Mouse (Mus musculus): ENCODE data around the gene Fezf2. TPM values are rescaled to one million over a fixed set of nuclear protein-coding genes. Genes with fewer than 3 reads are reported as not detected.
A peak's percentile ranks its signal among the peaks of the same experiment; 100 is the strongest.

Gene Fezf2
- total RNA-seq (2014; rRNA removed) (0.52 and 1.8 TPM in 2 replicates), polyA plus RNA-seq (2015; fragmentation: Nextera tagmentation; extraction: Ambion mirVana) (not detected in 2 replicates)

DNA sequence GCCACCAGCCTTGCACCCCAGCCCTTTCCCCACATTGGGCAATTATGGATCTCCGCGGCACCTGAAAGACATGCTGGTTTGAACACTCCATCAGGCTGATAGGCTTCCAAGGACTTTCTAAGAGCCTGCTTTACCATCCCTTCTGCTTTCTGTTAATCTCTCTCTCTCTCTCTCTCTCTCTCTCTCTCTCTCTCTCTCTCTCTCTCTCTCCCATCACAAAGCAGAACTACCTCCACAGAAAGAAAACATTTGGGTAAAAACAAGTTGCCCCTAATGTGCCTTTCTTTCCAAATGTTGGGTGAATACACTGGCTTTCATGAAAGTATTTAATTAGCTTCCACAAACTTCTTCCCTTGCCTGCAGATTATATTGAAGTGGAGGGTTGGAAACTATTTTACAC, at the start of gene Fezf2:
Fezf2 (minus strand) TSS at position 101 of the 400 bp plus-strand sequence.
- Histone ChIP-seq H3K4me1 (ENCODE audit: insufficient read depth, low read length) (no peaks in the 10 kb centered on the region), H3K9ac (replicated peaks; ENCODE audit: low read length) (no peak within 1 kb of the TSS), H3K27ac (no peak within 1 kb of the TSS), H3K36me3 (ENCODE audit: insufficient read depth, low read length) (no peaks in the 10 kb centered on the region), H3K4me2 (ENCODE audit: low read depth, low read length) (no peak within 1 kb of the TSS), H3K4me3 (ENCODE audit: low read length) (no peak within 1 kb of the TSS), H3K27me3 (ENCODE audit: insufficient read depth, low read length) (peaks cover 93% of the 10 kb centered on the region), H3K9me3 (ENCODE audit: low read length) (no peaks in the 10 kb centered on the region)
- no peak for TF ChIP-seq CTCF (IDR thresholded peaks at IDR 0.05; ENCODE audit: low read depth)
- DNase-seq (ENCODE audit: low spot score): no peak
- 4% methylated on average over 2 of the region's 2 CpGs for WGBS
- ATAC-seq: no peak

DNA sequence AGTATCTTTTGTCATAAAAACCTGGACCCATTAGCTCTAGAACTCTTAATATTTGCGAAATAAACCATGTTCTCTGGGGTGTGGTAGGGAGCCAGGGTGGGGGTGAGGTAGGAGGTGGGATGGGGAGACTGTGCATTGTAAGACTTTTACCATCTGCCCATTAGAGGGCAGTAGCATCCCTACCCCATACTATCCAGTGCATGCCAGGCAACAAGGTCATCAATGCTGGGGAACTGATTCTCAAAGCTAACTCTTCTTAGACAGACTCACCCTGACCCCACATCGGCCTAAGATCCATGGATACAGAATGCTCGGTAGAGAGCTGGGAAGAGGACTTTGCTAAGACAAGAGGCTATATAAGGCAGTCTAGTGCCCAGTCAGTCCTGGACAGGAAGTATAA, 49.6 kb upstream of the Fezf2 start:
- Histone ChIP-seq H3K9ac (replicated peaks; ENCODE audit: low read length) (no peak overlapping the region), H3K4me1 (ENCODE audit: insufficient read depth, low read length) (peaks cover 3% of the 10 kb centered on the region; the same call in 1 of the 2 replicates), H3K27ac (no peak overlapping the region), H3K4me3 (ENCODE audit: low read length) (no peak overlapping the region), H3K9me3 (ENCODE audit: low read length) (no peaks in the 10 kb centered on the region), H3K27me3 (ENCODE audit: insufficient read depth, low read length) (no peaks in the 10 kb centered on the region), H3K36me3 (ENCODE audit: insufficient read depth, low read length) (no peaks in the 10 kb centered on the region), H3K4me2 (ENCODE audit: low read depth, low read length) (no peak overlapping the region)
- DNase-seq (ENCODE audit: low spot score): peak; percentile 19
- TF ChIP-seq CTCF (IDR thresholded peaks at IDR 0.05; ENCODE audit: low read depth): peak; percentile 52
- 80% methylated on average over 3 of the region's 3 CpGs for WGBS
- no peak; the same call in 1 of the 2 replicates for ATAC-seq

- H3K4me3 ChIP-seq (ENCODE audit: low read length): no peak overlapping the region
- no peak for TF ChIP-seq CTCF (IDR thresholded peaks at IDR 0.05; ENCODE audit: low read depth)
- peaks cover 5% of the 10 kb centered on the region; the same call in 1 of the 2 replicates for H3K27me3 ChIP-seq (ENCODE audit: insufficient read depth, low read length)
- no peak overlapping the region for H3K4me2 ChIP-seq (ENCODE audit: low read depth, low read length)
- peaks cover 10% of the 10 kb centered on the region; the same call in 1 of the 2 replicates for H3K4me1 ChIP-seq (ENCODE audit: insufficient read depth, low read length)
- ATAC-seq (no peak), DNase-seq (ENCODE audit: low spot score) (no peak)
- no peak overlapping the region for H3K9ac ChIP-seq (replicated peaks; ENCODE audit: low read length)
- H3K27ac ChIP-seq: no peak overlapping the region
- WGBS: 36% methylated on average over 2 of the region's 2 CpGs
- no peaks in the 10 kb centered on the region for H3K9me3 ChIP-seq (ENCODE audit: low read length)
- no peaks in the 10 kb centered on the region for H3K36me3 ChIP-seq (ENCODE audit: insufficient read depth, low read length)
Measured at GRCm38 (mm10) chr14:12394318-12394717, 46.3 kb upstream of the Fezf2 start.

GRCm38 (mm10) chr14:12393271-12393861, 45.4 kb upstream of the Fezf2 start:
- 0 out of 2 replicates have a peak, but pooled peaks have one; percentile 31 for ATAC-seq
- no peak overlapping the region for H3K4me3 ChIP-seq (ENCODE audit: low read length)
- peaks cover 16% of the 10 kb centered on the region; the same call in 1 of the 2 replicates for H3K4me1 ChIP-seq (ENCODE audit: insufficient read depth, low read length)
- no peaks in the 10 kb centered on the region for H3K36me3 ChIP-seq (ENCODE audit: insufficient read depth, low read length)
- peak; percentile 75 for DNase-seq (ENCODE audit: low spot score)
- 10% methylated on average over 12 of the region's 12 CpGs for WGBS
- no peaks in the 10 kb centered on the region for H3K9me3 ChIP-seq (ENCODE audit: low read length)
- TF ChIP-seq CTCF (IDR thresholded peaks at IDR 0.05; ENCODE audit: low read depth): no peak
- peaks cover 5% of the 10 kb centered on the region; the same call in 1 of the 2 replicates for H3K27me3 ChIP-seq (ENCODE audit: insufficient read depth, low read length)
- no peak overlapping the region for H3K9ac ChIP-seq (replicated peaks; ENCODE audit: low read length)
- no peak overlapping the region for H3K4me2 ChIP-seq (ENCODE audit: low read depth, low read length)
- no peak overlapping the region for H3K27ac ChIP-seq

DNA sequence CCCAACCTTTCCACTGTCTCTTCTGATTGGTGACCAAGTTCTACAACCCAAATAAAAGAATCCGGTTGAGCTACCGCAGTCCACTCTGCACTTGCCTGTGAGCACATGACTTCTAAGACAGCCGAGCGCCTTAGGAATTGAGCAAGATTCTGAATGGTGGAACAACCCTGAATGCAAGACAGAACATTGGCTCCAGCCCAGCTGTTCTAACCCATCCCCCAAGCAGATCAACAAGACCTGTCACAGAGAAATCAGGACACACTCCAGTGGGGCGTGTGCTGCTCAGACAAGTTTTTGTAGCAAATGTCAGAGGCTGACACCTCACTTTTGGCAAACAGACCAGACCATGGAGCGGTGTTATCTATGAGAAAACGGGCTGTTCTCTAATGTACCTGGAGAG, 43.2 kb upstream of the Fezf2 start:
- H3K9ac ChIP-seq (replicated peaks; ENCODE audit: low read length): no peak overlapping the region
- DNase-seq (ENCODE audit: low spot score): no peak
- no peak overlapping the region for H3K27ac ChIP-seq
- H3K36me3 ChIP-seq (ENCODE audit: insufficient read depth, low read length): no peaks in the 10 kb centered on the region
- no peak overlapping the region for H3K4me2 ChIP-seq (ENCODE audit: low read depth, low read length)
- peaks cover 5% of the 10 kb centered on the region; the same call in 1 of the 2 replicates for H3K27me3 ChIP-seq (ENCODE audit: insufficient read depth, low read length)
- H3K4me3 ChIP-seq (ENCODE audit: low read length): no peak overlapping the region
- H3K9me3 ChIP-seq (ENCODE audit: low read length): no peaks in the 10 kb centered on the region
- no peak for TF ChIP-seq CTCF (IDR thresholded peaks at IDR 0.05; ENCODE audit: low read depth)
- WGBS: 38% methylated on average over 7 of the region's 7 CpGs
- ATAC-seq: no peak
- peaks cover 19% of the 10 kb centered on the region; the same call in 1 of the 2 replicates for H3K4me1 ChIP-seq (ENCODE audit: insufficient read depth, low read length)

DNA sequence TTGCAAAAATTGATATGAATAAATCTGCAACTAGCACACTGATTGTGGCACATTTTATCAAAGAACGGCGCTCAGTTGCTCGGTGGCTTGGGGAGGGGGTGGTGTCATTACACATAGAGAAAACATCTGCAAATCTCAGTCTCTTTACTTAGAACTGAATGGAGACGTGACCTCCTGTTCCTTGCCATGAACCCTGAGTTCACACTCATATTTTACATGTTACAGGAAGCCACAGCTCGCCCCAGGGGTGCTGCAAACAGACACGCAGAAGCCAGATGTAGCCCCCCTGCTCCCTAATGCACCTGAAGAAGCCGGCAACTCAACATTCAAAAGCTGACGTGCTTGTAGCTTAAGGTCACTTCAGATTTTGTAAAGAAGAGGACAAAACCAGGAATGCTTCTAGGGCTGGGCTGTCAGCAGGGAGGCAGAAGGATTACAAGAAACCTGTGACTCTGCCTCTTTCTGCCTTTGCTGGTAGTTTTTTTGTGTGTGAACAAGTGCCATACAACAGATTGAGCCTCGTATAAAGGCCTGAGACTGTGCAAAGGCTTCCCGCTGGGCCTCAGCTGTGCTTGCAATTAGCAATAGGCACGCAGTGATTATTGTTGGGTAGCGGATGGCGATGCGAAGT, 40.9 kb upstream of the Fezf2 start:
- peak overlapping the region; percentile 62; the same call in 1 of the 2 replicates for H3K27ac ChIP-seq
- H3K9ac ChIP-seq (replicated peaks; ENCODE audit: low read length): no peak overlapping the region
- peak; percentile 86 for DNase-seq (ENCODE audit: low spot score)
- H3K4me2 ChIP-seq (ENCODE audit: low read depth, low read length): peak overlapping the region; percentile 17; the same call in 1 of the 2 replicates
- peaks cover 5% of the 10 kb centered on the region; the same call in 1 of the 2 replicates for H3K27me3 ChIP-seq (ENCODE audit: insufficient read depth, low read length)
- H3K9me3 ChIP-seq (ENCODE audit: low read length): no peaks in the 10 kb centered on the region
- ATAC-seq: peak; percentile 76
- TF ChIP-seq CTCF (IDR thresholded peaks at IDR 0.05; ENCODE audit: low read depth): no peak
- 13% methylated on average over 14 of the region's 14 CpGs for WGBS
- H3K36me3 ChIP-seq (ENCODE audit: insufficient read depth, low read length): no peaks in the 10 kb centered on the region
- peaks cover 16% of the 10 kb centered on the region; the same call in 1 of the 2 replicates for H3K4me1 ChIP-seq (ENCODE audit: insufficient read depth, low read length)
- no peak overlapping the region for H3K4me3 ChIP-seq (ENCODE audit: low read length)
